Mouse (Mus musculus) liver, adult 2 months (tissue): ENCODE measurements around the gene Elovl5.

ENCODE experiments used
- CTCF ChIP-seq: fragments of 200-500 bp; IDR thresholded peaks from 2 replicates; pipeline ENCODE4 v1.5.1; 2011; ENCODE audit warnings: low read depth, low read length, control low read depth
- POLR2A ChIP-seq: fragments of 200-500 bp; IDR thresholded peaks from 2 replicates; pipeline ENCODE4 v1.6.1; 2011; ENCODE audit warnings: low read length, control low read depth; ENCODE audit not compliant: insufficient read depth; ENCODE audit errors: extremely low read depth

DNA sequence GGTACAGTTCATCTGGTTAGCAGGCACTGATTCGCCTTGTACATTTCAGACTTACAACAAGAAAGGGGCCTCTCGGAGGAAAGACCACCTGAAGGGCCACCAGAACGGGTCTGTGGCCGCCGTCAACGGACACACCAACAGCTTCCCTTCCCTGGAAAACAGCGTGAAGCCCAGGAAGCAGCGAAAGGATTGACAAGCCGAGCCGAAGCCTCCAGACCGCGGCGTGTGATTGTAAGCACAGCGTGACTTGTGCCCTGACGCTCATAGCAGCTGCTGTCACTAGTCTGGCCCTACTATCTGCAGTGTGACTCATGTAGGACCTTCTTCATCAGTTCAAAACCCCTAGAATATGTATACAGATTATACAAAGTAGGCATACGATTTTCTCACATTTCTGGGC lies 65.5 kb downstream of the Elovl5 start:
- TF ChIP-seq CTCF (no peak), POLR2A (no peak)
